Mouse (Mus musculus) frontal cortex, postnatal 25 days (tissue): ENCODE measurements around the gene Pcsk2.

Experiments used
- DNase-seq, 2 experiments: peaks; one replicate each; pipeline ENCODE4 v3.0.0; 2022; ENCODE audit warnings: low spot score in 2 of 2

Pcsk2 gene

GRCm38 (mm10) chr2:143644374-143644773 is 98.4 kb downstream of the Pcsk2 start:
- DNase-seq, result no peak

DNA sequence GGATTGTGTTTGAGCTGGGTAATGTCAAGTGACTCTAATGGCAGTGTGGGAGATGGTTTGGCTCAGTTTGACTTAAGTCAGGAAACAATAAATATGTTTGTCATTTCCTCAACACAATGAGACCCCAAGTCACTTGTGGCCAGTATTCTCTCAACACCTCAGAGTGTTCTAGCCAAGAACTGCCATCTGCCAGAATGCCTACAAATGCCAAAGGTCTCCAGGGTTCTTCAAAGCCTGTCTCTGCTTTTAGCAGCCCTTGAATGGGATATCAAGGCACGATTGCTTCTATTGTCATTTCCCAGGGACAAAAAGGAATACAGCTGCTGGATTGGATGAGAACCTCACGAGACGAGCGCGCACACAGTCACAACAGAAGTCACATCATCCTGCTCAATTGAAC is 100.0 kb downstream of the Pcsk2 start:
- DNase-seq, result no peak

GRCm38 (mm10) chr2:143654621-143655020 is 108.7 kb downstream of the Pcsk2 start:
- no peak for DNase-seq

- no peak for DNase-seq
Measured at GRCm38 (mm10) chr2:143656968-143657367, 111.0 kb downstream of the Pcsk2 start.

- no peak for DNase-seq
Measured at GRCm38 (mm10) chr2:143666785-143667184, 120.8 kb downstream of the Pcsk2 start.

- DNase-seq, result no peak
Measured at GRCm38 (mm10) chr2:143677869-143678268, 131.9 kb downstream of the Pcsk2 start.

DNA sequence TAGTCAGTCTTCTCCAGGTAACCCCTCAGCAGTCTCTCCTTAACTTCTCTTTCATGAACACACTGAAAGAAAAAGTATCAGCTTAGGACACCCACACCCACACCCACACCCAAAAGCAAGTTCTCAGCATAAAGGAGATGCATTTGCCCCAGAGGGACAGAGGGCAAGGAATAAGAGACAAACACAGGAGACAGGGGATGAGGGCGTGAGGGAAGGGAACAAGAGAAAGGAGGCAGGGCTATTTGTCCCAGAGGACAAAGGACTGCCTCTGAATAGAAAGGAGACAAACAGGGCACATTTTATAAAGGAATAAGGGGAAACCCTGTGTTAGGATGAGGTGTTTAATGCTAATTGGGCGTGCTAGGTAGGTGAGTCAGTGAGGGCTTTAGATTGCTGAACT is 133.6 kb downstream of the Pcsk2 start:
- no peak for DNase-seq

- DNase-seq, result no peak
Measured at GRCm38 (mm10) chr2:143681873-143682555, 136.1 kb downstream of the Pcsk2 start.

DNA sequence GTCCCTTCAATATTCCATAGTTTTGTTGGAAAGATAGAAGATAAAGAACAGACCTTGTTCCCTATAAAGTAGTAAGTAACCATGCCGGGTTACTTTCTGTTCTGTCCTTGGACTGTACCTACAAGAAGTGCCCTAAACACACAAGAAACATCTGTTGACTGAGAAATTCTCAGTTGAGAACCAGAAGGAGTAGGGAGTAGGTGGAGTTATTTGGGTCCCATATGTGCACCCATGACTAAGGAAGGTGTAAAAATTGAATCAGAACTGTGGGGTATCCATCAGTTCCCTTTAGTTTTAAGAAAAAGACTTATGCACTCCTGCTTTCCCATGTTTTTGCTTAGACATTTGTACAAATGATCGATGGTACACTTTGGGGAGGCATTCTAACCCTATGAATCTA is 137.6 kb downstream of the Pcsk2 start:
- DNase-seq, result no peak

GRCm38 (mm10) chr2:143691244-143691643 is 145.3 kb downstream of the Pcsk2 start:
- no peak for DNase-seq

DNA sequence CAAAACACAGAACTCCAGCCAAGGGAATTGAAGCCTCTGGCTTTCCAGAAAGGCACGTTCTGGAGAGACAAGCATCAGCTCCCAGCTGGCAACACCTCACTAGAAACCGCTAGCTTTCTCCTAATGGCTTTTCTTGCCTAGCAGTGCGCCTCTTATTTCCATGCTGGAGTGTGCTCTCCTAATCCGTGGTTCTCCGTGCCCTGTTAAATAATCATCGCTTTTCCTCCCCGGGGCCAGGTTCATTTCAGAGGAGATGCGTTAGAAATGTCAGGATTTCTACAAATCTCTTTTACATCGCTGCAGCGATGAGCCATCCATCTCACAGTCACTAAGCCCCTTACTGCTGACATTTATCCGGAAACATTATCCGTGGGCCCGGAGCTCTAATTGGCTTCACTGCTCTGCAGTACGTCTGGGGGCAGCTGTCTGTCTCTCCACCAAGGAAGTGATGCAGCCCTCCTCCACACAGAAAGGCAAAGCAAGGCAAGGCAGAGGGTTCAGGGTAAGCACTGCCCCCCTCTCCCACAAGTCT is 150.1 kb downstream of the Pcsk2 start:
- DNase-seq, result no peak

DNA sequence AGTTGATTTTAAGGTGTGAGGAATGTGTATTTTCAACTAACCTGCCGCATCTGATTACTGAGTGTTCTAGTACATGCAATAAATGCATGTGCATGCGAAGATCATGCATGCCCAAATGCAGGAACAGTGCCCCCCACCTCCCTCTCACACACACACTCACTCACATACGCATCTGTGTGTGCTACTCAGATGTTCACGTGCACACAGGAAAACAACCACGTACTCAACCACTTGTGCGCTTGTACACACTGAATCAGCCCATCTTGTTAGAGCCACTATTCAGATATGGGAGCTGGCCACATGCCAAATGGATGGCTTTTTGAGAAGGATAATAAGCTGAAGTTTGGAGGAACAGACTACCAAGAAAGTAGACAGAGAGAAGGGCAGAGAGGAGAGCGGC is 150.7 kb downstream of the Pcsk2 start:
- no peak for DNase-seq

GRCm38 (mm10) chr2:143701141-143701540 is 155.2 kb downstream of the Pcsk2 start:
- no peak for DNase-seq

DNA sequence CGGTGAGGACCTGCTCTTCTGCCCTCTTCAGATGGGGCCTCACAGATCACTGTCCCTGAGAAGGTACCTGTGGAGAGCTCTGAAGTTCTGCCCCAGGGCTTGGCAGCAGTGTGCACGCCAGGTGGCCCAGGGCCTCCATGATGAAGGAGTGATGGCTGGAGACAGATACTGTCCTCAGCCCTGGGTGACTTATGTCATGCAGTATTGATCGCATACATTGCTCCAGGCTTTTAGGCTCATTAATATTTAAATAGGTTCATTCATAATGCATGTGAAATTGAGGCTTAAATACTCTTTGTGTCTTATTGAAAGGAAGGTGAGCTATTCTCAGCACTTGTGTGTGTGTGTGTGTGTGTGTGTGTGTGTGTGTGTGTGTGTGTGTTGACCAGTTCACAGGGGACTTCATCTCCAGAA is 157.0 kb downstream of the Pcsk2 start:
- DNase-seq, result no peak

DNA sequence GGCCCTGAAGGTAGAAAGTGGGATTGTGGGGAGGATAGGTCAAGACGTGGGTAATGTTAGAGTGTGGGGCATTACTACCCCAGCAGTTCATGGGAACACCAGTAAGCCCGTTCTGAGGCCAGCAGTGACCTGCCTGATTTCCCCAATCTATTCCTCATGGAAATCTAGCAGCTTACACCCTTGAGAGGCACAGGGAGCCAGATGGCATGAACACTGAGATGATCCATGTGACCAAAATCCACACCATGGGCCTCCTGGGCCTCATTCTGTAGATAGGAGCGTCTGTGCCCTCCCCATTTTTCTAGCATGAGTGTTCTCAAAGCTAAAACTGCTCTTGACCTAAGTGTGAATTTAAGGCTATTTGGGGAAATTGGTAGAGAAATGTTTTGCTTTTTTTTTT is 162.2 kb downstream of the Pcsk2 start:
- DNase-seq, result no peak

DNA sequence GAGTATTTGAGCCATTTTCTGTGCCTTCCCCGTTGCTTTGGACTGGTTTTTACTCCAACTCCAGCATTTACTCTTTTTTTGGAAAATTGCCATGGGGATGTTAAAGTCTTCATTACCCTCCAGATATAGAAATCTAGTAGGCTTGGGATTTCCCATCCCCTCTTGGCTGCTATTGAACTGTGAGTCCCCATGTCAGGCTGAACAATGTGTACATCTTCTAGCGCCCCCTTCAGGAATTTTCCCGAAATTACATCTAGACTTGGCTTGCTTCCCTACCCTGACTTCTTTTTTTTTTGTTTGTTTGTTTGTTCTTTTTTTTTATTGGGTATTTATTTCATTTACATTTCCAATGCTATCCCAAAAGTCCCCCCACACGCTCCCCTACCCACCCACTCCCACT is 163.3 kb downstream of the Pcsk2 start:
- no peak for DNase-seq

DNA sequence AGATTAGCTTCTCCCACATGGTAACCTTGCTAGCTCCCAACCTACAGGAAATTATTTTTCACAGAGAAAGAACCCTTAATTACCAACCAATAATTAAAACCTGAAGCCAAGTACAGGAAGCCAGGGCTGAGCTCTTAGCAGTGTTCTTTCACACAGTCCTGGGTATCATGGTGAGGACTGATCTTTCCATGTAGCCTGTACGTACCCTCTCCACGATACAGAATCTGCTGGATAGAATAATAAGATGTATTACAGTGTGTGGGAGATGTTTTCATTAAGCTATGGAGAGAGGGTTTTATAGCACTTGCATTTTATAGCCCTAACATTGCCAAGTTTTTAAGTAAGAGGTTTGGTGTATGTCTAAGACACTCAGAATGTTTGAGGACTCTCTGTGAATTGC is 164.0 kb downstream of the Pcsk2 start:
- no peak for DNase-seq

- DNase-seq, result no peak
Measured at GRCm38 (mm10) chr2:143711886-143712285, 165.9 kb downstream of the Pcsk2 start.

DNA sequence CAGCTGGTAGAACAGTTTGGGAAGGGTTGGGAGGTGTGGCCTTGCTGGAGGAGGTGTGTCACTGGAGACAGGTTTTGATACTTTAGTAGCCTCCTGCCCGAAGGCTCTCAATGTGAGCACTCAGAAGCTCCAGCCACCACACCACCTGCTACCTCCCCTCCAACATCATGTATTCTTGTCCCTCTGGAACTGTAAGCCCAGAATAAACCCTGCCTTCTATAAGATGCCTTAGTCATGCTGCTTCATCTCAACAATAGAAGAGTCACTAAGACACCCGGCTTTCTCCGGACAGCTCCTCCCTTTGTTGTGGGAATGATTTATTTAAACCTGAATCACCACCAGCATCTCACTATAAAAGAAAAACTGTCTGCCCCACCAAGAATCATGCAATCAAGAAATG is 166.9 kb downstream of the Pcsk2 start:
- no peak for DNase-seq

GRCm38 (mm10) chr2:143713902-143714301 is 167.9 kb downstream of the Pcsk2 start:
- no peak for DNase-seq

GRCm38 (mm10) chr2:143715110-143715509 is 169.2 kb downstream of the Pcsk2 start:
- no peak for DNase-seq

DNA sequence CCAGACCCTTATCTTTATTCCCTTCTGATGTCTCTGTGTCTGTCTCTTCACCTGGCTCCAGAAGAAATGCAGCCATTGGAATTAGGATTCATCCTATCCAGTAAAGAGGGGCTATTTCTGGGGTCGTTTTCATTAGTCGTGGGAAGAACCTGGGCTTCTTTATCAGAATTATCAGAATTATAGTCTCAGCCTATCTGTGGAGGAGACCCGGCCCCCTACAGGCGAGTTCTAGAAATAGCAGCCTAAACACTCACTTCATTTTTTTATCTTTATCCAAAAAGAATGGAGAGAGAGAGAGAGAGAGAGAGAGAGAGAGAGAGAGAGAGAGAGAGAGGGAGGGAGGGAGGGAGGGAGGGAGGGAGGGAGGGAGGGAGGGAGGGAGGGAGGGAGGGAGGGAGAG is 177.3 kb downstream of the Pcsk2 start:
- DNase-seq, result no peak

DNA sequence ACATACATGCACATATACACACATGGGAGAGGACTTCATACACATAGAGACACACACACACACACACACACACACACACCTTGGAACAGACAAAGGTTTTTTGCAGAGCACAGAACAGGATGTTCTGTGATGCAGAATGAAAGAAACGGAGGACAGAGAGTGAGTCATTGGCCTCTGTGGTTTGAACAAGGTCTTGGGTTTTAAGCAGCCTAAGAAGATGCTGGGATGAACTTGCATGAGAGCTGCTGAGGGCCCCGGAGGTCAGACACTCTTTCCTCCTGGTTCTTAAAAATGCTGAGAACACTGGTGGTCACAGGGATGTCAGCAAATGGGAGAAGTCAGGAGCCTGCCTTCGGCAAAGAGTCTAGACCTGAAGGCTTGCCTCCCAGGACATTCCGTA is 178.1 kb downstream of the Pcsk2 start:
- DNase-seq, result no peak

- no peak for DNase-seq
Measured at GRCm38 (mm10) chr2:143724720-143725119, 178.8 kb downstream of the Pcsk2 start.
